Mouse (Mus musculus): Measurements from ENCODE around the gene Tcf25. TPM values are rescaled to one million over a fixed set of nuclear protein-coding genes. Genes with fewer than 3 reads are reported as not detected.

Tcf25 gene
- polyA plus RNA-seq, 1 experiment = 41.8 TPM

GRCm38 (mm10) chr8:123341040-123342015, 32.2 kb upstream of the Tcf25 start:
- Histone ChIP-seq H3K36me3 (ENCODE audit: control insufficient read depth, insufficient read depth, low read length) (no peaks in the 10 kb centered on the region), H3K4me3 (ENCODE audit: control insufficient read depth, low read depth, low read length) (peak overlapping the region; percentile 64), H3K4me1 (ENCODE audit: control insufficient read depth, insufficient read depth, low read length) (peaks cover 6% of the 10 kb centered on the region), H3K27me3 (ENCODE audit: control insufficient read depth, insufficient read depth, low read length) (no peaks in the 10 kb centered on the region), H3K27ac (ENCODE audit: control insufficient read depth, insufficient read depth, low read depth, low read length) (peak overlapping the region; percentile 27)
- TF ChIP-seq CTCF (IDR thresholded peaks at IDR 0.05; ENCODE audit: control insufficient read depth, insufficient read depth, insufficient replicate concordance, low read depth, low read length) (no peak), POLR2A (IDR thresholded peaks at IDR 0.05; ENCODE audit: control insufficient read depth, low read depth, low read length) (no peak)

GRCm38 (mm10) chr8:123342253-123342652, 31.3 kb upstream of the Tcf25 start:
- Histone ChIP-seq H3K27ac (ENCODE audit: control insufficient read depth, insufficient read depth, low read depth, low read length) (no peak overlapping the region; the same call in 1 of the 2 replicates), H3K4me1 (ENCODE audit: control insufficient read depth, insufficient read depth, low read length) (peaks cover 6% of the 10 kb centered on the region), H3K27me3 (ENCODE audit: control insufficient read depth, insufficient read depth, low read length) (no peaks in the 10 kb centered on the region), H3K36me3 (ENCODE audit: control insufficient read depth, insufficient read depth, low read length) (no peaks in the 10 kb centered on the region), H3K4me3 (ENCODE audit: control insufficient read depth, low read depth, low read length) (no peak overlapping the region; the same call in 1 of the 2 replicates)
- peak; percentile 12; the same call in 1 of the 2 replicates for TF ChIP-seq POLR2A (IDR thresholded peaks at IDR 0.05; ENCODE audit: control insufficient read depth, low read depth, low read length)
- no peak for TF ChIP-seq CTCF (IDR thresholded peaks at IDR 0.05; ENCODE audit: control insufficient read depth, insufficient read depth, insufficient replicate concordance, low read depth, low read length)

- H3K27ac ChIP-seq (ENCODE audit: control insufficient read depth, insufficient read depth, low read depth, low read length) = peak overlapping the region; percentile 23; the same call in 1 of the 2 replicates
- H3K36me3 ChIP-seq (ENCODE audit: control insufficient read depth, insufficient read depth, low read length) = 0 out of 2 replicates have a peak, but pooled peaks cover 2% of the 10 kb centered on the region
- no peak overlapping the region for H3K4me3 ChIP-seq (ENCODE audit: control insufficient read depth, low read depth, low read length)
- TF ChIP-seq POLR2A (IDR thresholded peaks at IDR 0.05; ENCODE audit: control insufficient read depth, low read depth, low read length) (no peak), CTCF (IDR thresholded peaks at IDR 0.05; ENCODE audit: control insufficient read depth, insufficient read depth, insufficient replicate concordance, low read depth, low read length) (no peak)
- H3K27me3 ChIP-seq (ENCODE audit: control insufficient read depth, insufficient read depth, low read length) = no peaks in the 10 kb centered on the region
- H3K4me1 ChIP-seq (ENCODE audit: control insufficient read depth, insufficient read depth, low read length) = peaks cover 6% of the 10 kb centered on the region
Measured at GRCm38 (mm10) chr8:123342911-123343310, 30.6 kb upstream of the Tcf25 start.

GRCm38 (mm10) chr8:123343422-123343821, 30.1 kb upstream of the Tcf25 start:
- Histone ChIP-seq H3K4me1 (ENCODE audit: control insufficient read depth, insufficient read depth, low read length) (peaks cover 3% of the 10 kb centered on the region), H3K36me3 (ENCODE audit: control insufficient read depth, insufficient read depth, low read length) (0 out of 2 replicates have a peak, but pooled peaks cover 2% of the 10 kb centered on the region), H3K4me3 (ENCODE audit: control insufficient read depth, low read depth, low read length) (no peak overlapping the region), H3K27ac (ENCODE audit: control insufficient read depth, insufficient read depth, low read depth, low read length) (0 out of 2 replicates have a peak overlapping the region, but pooled peaks have one; percentile 15), H3K27me3 (ENCODE audit: control insufficient read depth, insufficient read depth, low read length) (no peaks in the 10 kb centered on the region)
- TF ChIP-seq POLR2A (IDR thresholded peaks at IDR 0.05; ENCODE audit: control insufficient read depth, low read depth, low read length) = no peak
- TF ChIP-seq CTCF (IDR thresholded peaks at IDR 0.05; ENCODE audit: control insufficient read depth, insufficient read depth, insufficient replicate concordance, low read depth, low read length) = no peak

- Histone ChIP-seq H3K4me3 (ENCODE audit: control insufficient read depth, low read depth, low read length) (no peak overlapping the region), H3K36me3 (ENCODE audit: control insufficient read depth, insufficient read depth, low read length) (0 out of 2 replicates have a peak, but pooled peaks cover 2% of the 10 kb centered on the region), H3K27ac (ENCODE audit: control insufficient read depth, insufficient read depth, low read depth, low read length) (no peak overlapping the region), H3K27me3 (ENCODE audit: control insufficient read depth, insufficient read depth, low read length) (no peaks in the 10 kb centered on the region), H3K4me1 (ENCODE audit: control insufficient read depth, insufficient read depth, low read length) (peaks cover 3% of the 10 kb centered on the region)
- TF ChIP-seq CTCF (IDR thresholded peaks at IDR 0.05; ENCODE audit: control insufficient read depth, insufficient read depth, insufficient replicate concordance, low read depth, low read length) (no peak), POLR2A (IDR thresholded peaks at IDR 0.05; ENCODE audit: control insufficient read depth, low read depth, low read length) (no peak)
Measured at GRCm38 (mm10) chr8:123345135-123345534, 28.4 kb upstream of the Tcf25 start.

- Histone ChIP-seq H3K27me3 (ENCODE audit: control insufficient read depth, insufficient read depth, low read length) (no peaks in the 10 kb centered on the region), H3K4me3 (ENCODE audit: control insufficient read depth, low read depth, low read length) (no peak overlapping the region), H3K36me3 (ENCODE audit: control insufficient read depth, insufficient read depth, low read length) (0 out of 2 replicates have a peak, but pooled peaks cover 2% of the 10 kb centered on the region), H3K4me1 (ENCODE audit: control insufficient read depth, insufficient read depth, low read length) (peaks cover 3% of the 10 kb centered on the region), H3K27ac (ENCODE audit: control insufficient read depth, insufficient read depth, low read depth, low read length) (no peak overlapping the region; the same call in 1 of the 2 replicates)
- TF ChIP-seq CTCF (IDR thresholded peaks at IDR 0.05; ENCODE audit: control insufficient read depth, insufficient read depth, insufficient replicate concordance, low read depth, low read length) = no peak
- TF ChIP-seq POLR2A (IDR thresholded peaks at IDR 0.05; ENCODE audit: control insufficient read depth, low read depth, low read length) = no peak
Measured at GRCm38 (mm10) chr8:123345856-123346255, 27.7 kb upstream of the Tcf25 start.

GRCm38 (mm10) chr8:123347293-123347692, 26.3 kb upstream of the Tcf25 start:
- Histone ChIP-seq H3K27ac (ENCODE audit: control insufficient read depth, insufficient read depth, low read depth, low read length) (no peak overlapping the region), H3K36me3 (ENCODE audit: control insufficient read depth, insufficient read depth, low read length) (0 out of 2 replicates have a peak, but pooled peaks cover 2% of the 10 kb centered on the region), H3K27me3 (ENCODE audit: control insufficient read depth, insufficient read depth, low read length) (no peaks in the 10 kb centered on the region), H3K4me3 (ENCODE audit: control insufficient read depth, low read depth, low read length) (no peak overlapping the region), H3K4me1 (ENCODE audit: control insufficient read depth, insufficient read depth, low read length) (no peaks in the 10 kb centered on the region; the same call in 1 of the 2 replicates)
- no peak for TF ChIP-seq POLR2A (IDR thresholded peaks at IDR 0.05; ENCODE audit: control insufficient read depth, low read depth, low read length)
- no peak for TF ChIP-seq CTCF (IDR thresholded peaks at IDR 0.05; ENCODE audit: control insufficient read depth, insufficient read depth, insufficient replicate concordance, low read depth, low read length)
